Mouse (Mus musculus) testis, adult 2 months (tissue): ENCODE results near the gene Crebbp. TPM values are rescaled to one million over a fixed set of nuclear protein-coding genes. Genes with fewer than 3 reads are reported as not detected.

Source experiments
- H3K27ac ChIP-seq: fragments of 200-500 bp; 2 replicates; pipeline ENCODE4 v1.5.1; 2012; ENCODE audit warnings: low read depth, low read length; ENCODE audit not compliant: control insufficient read depth, insufficient read depth
- H3K27me3 ChIP-seq: fragments of 200-500 bp; 2 replicates; pipeline ENCODE4 v1.6.1; 2012; ENCODE audit warnings: mild to moderate bottlenecking, low read length, moderate library complexity; ENCODE audit not compliant: control insufficient read depth, insufficient read depth
- H3K36me3 ChIP-seq: fragments of 200-500 bp; 2 replicates; pipeline ENCODE4 v1.6.1; 2012; ENCODE audit warnings: mild to moderate bottlenecking, low read length; ENCODE audit not compliant: control insufficient read depth, insufficient read depth
- H3K4me1 ChIP-seq: fragments of 200-500 bp; 2 replicates; pipeline ENCODE4 v1.6.1; 2012; ENCODE audit warnings: low read length; ENCODE audit not compliant: control insufficient read depth, insufficient read depth
- H3K4me3 ChIP-seq: fragments of 200-500 bp; 2 replicates; pipeline ENCODE4 v1.5.1; 2012; ENCODE audit warnings: low read depth, mild to moderate bottlenecking, low read length, moderate library complexity, mixed read lengths; ENCODE audit not compliant: control insufficient read depth
- CTCF ChIP-seq: fragments of 200-500 bp; IDR thresholded peaks from 2 replicates; pipeline ENCODE4 v1.5.1; 2012; ENCODE audit warnings: low read depth, mild to moderate bottlenecking, inconsistent platforms, low read length, moderate library complexity; ENCODE audit not compliant: control insufficient read depth, insufficient read depth, insufficient replicate concordance
- POLR2A ChIP-seq: fragments of 200-500 bp; IDR thresholded peaks from 2 replicates; pipeline ENCODE4 v1.6.1; 2012; ENCODE audit warnings: low read depth, mild to moderate bottlenecking, inconsistent platforms, low read length, moderate library complexity; ENCODE audit not compliant: control insufficient read depth
- polyA plus RNA-seq: library from polyadenylated mRNA; depleted of rRNA; stranded (reverse); fragments of >200 nt; gene quantifications from 2 replicates; pipeline ENCODE4 v1.2.3, GENCODE M21; 2012

The Crebbp gene
- polyA plus RNA-seq, 1 experiment = 15.0 TPM

DNA sequence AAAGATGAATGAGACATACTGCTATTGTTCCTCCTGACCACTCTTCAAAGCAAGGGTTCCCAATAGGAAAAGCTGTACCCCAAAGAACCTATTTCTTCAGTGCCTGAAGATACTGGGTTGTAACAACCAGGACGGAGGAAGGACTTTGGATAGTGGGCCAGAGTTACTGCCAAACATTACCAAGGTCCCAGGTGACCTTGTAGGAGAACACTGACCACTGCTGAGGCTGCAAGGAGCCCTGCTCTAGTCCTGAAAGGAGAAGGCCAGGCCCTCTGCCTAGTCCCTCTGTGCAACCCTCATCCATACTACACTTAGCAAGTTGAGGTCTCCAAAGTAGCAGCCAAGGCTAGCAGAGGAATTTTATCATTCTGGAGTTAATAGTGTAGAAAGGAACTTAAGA lies 60.7 kb downstream of the Crebbp start:
- no peaks in the 10 kb centered on the region for H3K4me1 ChIP-seq
- TF ChIP-seq POLR2A = no peak
- TF ChIP-seq CTCF = no peak
- no peak overlapping the region for H3K4me3 ChIP-seq
- no peaks in the 10 kb centered on the region for H3K36me3 ChIP-seq
- no peaks in the 10 kb centered on the region for H3K27me3 ChIP-seq
- no peak overlapping the region for H3K27ac ChIP-seq

DNA sequence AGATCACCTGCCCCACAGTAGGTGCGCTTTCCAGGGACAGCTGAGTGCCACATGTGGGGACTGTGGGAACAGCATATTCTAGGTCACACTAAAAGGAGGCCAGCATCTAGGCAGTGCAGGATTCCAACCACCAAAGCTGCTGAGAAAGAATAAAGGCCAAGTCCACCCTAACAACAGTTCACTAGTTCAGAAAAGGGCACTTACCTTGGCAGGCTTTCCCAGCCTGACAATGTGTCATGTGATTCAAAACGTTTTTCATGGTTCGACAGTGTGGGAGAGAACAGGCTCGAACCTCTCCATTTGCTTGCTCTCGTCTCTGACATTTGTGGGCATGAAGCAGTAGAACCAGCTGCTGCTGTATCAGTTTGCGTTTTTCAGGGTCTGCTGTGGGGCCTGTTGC lies 75.3 kb downstream of the Crebbp start:
- TF ChIP-seq POLR2A (no peak), CTCF (no peak)
- H3K4me3 ChIP-seq = no peak overlapping the region
- no peak overlapping the region for H3K27ac ChIP-seq
- no peaks in the 10 kb centered on the region; the same call in 1 of the 2 replicates for H3K4me1 ChIP-seq
- no peaks in the 10 kb centered on the region for H3K27me3 ChIP-seq
- no peaks in the 10 kb centered on the region; the same call in none of the 2 replicates for H3K36me3 ChIP-seq

- TF ChIP-seq POLR2A (no peak), CTCF (no peak)
- Histone ChIP-seq H3K4me1 (no peaks in the 10 kb centered on the region; the same call in 1 of the 2 replicates), H3K27me3 (no peaks in the 10 kb centered on the region), H3K4me3 (no peak overlapping the region), H3K27ac (no peak overlapping the region), H3K36me3 (no peaks in the 10 kb centered on the region; the same call in none of the 2 replicates)
Measured at GRCm38 (mm10) chr16:4133754-4134153, 80.0 kb downstream of the Crebbp start.

GRCm38 (mm10) chr16:4128894-4129293 lies 84.9 kb downstream of the Crebbp start:
- H3K4me1 ChIP-seq = no peaks in the 10 kb centered on the region
- TF ChIP-seq CTCF (no peak), POLR2A (no peak)
- H3K27me3 ChIP-seq = no peaks in the 10 kb centered on the region
- H3K36me3 ChIP-seq = no peaks in the 10 kb centered on the region; the same call in none of the 2 replicates
- H3K27ac ChIP-seq = no peak overlapping the region
- no peak overlapping the region for H3K4me3 ChIP-seq

DNA sequence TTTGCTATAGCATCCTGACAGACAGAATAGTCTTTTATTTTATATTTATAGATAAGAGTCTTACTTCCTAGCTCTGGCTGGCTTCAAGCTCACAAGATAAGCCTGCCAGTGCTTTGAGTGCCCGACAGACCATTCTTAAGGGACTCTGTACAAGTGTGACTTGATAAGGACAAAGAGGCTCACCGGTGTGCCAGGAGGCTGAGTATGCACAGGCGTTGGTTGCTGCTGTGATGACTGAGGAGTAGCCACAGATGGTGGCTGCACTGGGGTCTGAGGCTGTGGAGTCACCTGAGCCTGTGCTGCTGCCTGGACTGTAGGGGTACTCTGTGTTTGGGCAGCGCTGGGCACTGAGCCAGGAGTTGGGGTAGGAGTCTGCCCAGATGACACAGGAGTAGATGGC lies 96.7 kb downstream of the Crebbp start:
- H3K27ac ChIP-seq = no peak overlapping the region
- no peaks in the 10 kb centered on the region for H3K4me1 ChIP-seq
- H3K36me3 ChIP-seq = peaks cover 3% of the 10 kb centered on the region
- no peak overlapping the region for H3K4me3 ChIP-seq
- TF ChIP-seq POLR2A = no peak
- no peaks in the 10 kb centered on the region for H3K27me3 ChIP-seq

DNA sequence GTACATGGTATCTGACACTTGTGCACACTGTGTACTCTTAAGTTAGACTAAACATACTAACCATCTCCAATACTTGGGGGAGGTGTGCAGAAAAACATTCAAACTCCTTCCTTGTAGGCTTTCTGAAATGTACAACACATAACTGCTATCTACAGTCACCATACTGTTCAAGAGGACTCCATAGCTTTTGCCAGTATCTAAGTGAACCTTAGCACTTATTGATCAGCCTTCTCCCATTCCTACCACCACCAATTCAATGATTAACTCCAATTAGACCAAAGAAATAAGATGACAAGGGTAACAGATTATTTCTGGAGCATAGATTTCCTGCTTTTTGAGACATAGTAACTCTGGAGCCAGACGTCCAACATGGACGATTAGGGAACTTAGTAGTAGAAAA lies 113.4 kb downstream of the Crebbp start:
- Histone ChIP-seq H3K36me3 (no peaks in the 10 kb centered on the region; the same call in 1 of the 2 replicates), H3K4me3 (no peak overlapping the region)

GRCm38 (mm10) chr16:4097521-4097920 lies 116.3 kb downstream of the Crebbp start:
- no peaks in the 10 kb centered on the region; the same call in 1 of the 2 replicates for H3K36me3 ChIP-seq

More for the DNA sequence above, 113.4 kb downstream of the Crebbp start:
- Histone ChIP-seq H3K27ac (no peak overlapping the region), H3K27me3 (no peaks in the 10 kb centered on the region), H3K4me1 (no peaks in the 10 kb centered on the region)
- TF ChIP-seq POLR2A (no peak), CTCF (no peak)

GRCm38 (mm10) chr16:4096898-4097297 lies 116.9 kb downstream of the Crebbp start:
- TF ChIP-seq POLR2A = no peak
- no peak for TF ChIP-seq CTCF
- H3K36me3 ChIP-seq = peaks cover 2% of the 10 kb centered on the region
- H3K27me3 ChIP-seq = no peaks in the 10 kb centered on the region
- no peak overlapping the region for H3K27ac ChIP-seq
- no peaks in the 10 kb centered on the region for H3K4me1 ChIP-seq
- H3K4me3 ChIP-seq = no peak overlapping the region

More at GRCm38 (mm10) chr16:4097521-4097920, 116.3 kb downstream of the Crebbp start:
- H3K4me3 ChIP-seq = no peak overlapping the region
- no peaks in the 10 kb centered on the region for H3K27me3 ChIP-seq
- TF ChIP-seq CTCF (no peak), POLR2A (no peak)
- H3K4me1 ChIP-seq = no peaks in the 10 kb centered on the region
- H3K27ac ChIP-seq = no peak overlapping the region
